Comparison of ENCODE assay signal across 12 mouse cellular contexts in genomic region chr8:84995680-84996079, GRCm38 (mm10). TPM values are rescaled to one million over a fixed set of nuclear protein-coding genes. Genes with fewer than 3 reads are reported as not detected.
DNase-seq lines count a peak whose midpoint lies in the region; ATAC-seq and TF ChIP-seq lines count a peak whose summit lies in the region.
"Had no signal": no experiment of that assay in that cellular context is flagged by ENCODE, and none has a peak within 500 bp of the region (broad histone marks: within the 10 kb centered on the region; RNA-seq: fewer than 3 reads in every experiment).

No protein-coding gene starts in this region.

- no peak for ATAC-seq in heart, embryonic 15.5 days (replicated peaks; ENCODE audit: insufficient number of reproducible peaks, insufficient read depth, low FRiP score, low read depth)
- ATAC-seq in forebrain, postnatal 0 days, result peak; percentile 32; the same call in 1 of the 2 replicates
- ATAC-seq in midbrain, embryonic 14.5 days (ENCODE audit: low FRiP score, low TSS enrichment), result no peak
- ATAC-seq in erythroid progenitor cell, adult 5-6 weeks (replicated peaks; ENCODE audit: low FRiP score, poor library complexity, severe bottlenecking), result no peak
- ATAC-seq: intestine, embryonic 16.5 days had no signal

- H3K36me3 ChIP-seq in heart, embryonic 15.5 days, result no peaks in the 10 kb centered on the region
- 0 out of 2 replicates have a peak, but pooled peaks cover 3% of the 10 kb centered on the region for H3K36me3 ChIP-seq in forebrain, postnatal 0 days (ENCODE audit: insufficient read depth)
- H3K36me3 ChIP-seq in midbrain, embryonic 14.5 days (ENCODE audit: control insufficient read depth, insufficient read depth, low read length), result peaks cover 6% of the 10 kb centered on the region; the same call in 1 of the 2 replicates
- no peaks in the 10 kb centered on the region for H3K36me3 ChIP-seq in kidney, adult 2 months (ENCODE audit: control insufficient read depth, insufficient read depth, low read length)
- H3K36me3 ChIP-seq: liver, embryonic 13.5 days had no signal

- TF ChIP-seq CTCF in forebrain, postnatal 0 days (IDR thresholded peaks at IDR 0.05; ENCODE audit: low read depth), result no peak
- TF ChIP-seq CTCF in kidney, adult 2 months (conservative IDR thresholded peaks at IDR 0.05; ENCODE audit: insufficient read depth, insufficient read length, low read depth, low read length), result no peak

- DNase-seq in heart, adult 8-10 months (ENCODE audit: low spot score), result no peak
- DNase-seq in ZHBTc4 (ENCODE audit: low read depth, low spot score), result peak; percentile 70
- DNase-seq in forebrain, postnatal 0 days, result peak; percentile 44
- DNase-seq in midbrain, embryonic 14.5 days, result peak; percentile 33
- no peak for DNase-seq in kidney, adult 2 months
- DNase-seq: liver, embryonic 13.5 days had no signal

- no peaks in the 10 kb centered on the region for H3K9me3 ChIP-seq in heart, embryonic 15.5 days (replicated peaks)
- H3K9me3 ChIP-seq in forebrain, postnatal 0 days (ENCODE audit: low read length), result no peaks in the 10 kb centered on the region
- no peaks in the 10 kb centered on the region for H3K9me3 ChIP-seq in midbrain, embryonic 14.5 days (ENCODE audit: control insufficient read depth, low read length)
- H3K9me3 ChIP-seq: liver, embryonic 13.5 days had no signal

- H3K4me1 ChIP-seq in heart, embryonic 15.5 days (replicated peaks), result peaks cover 15% of the 10 kb centered on the region
- peaks cover 7% of the 10 kb centered on the region for H3K4me1 ChIP-seq in forebrain, postnatal 0 days (ENCODE audit: insufficient read depth)
- peaks cover 11% of the 10 kb centered on the region for H3K4me1 ChIP-seq in midbrain, embryonic 14.5 days (ENCODE audit: control insufficient read depth, insufficient read depth, low read length)
- H3K4me1 ChIP-seq in kidney, adult 2 months (ENCODE audit: control insufficient read depth, insufficient read depth, low read length), result no peaks in the 10 kb centered on the region; the same call in 1 of the 2 replicates

- H3K27ac ChIP-seq in heart, embryonic 15.5 days, result no peak overlapping the region
- H3K27ac ChIP-seq in forebrain, postnatal 0 days (ENCODE audit: low read depth, low read length), result no peak overlapping the region
- 0 out of 2 replicates have a peak overlapping the region, but pooled peaks have one; percentile 13 for H3K27ac ChIP-seq in midbrain, embryonic 14.5 days (replicated peaks; ENCODE audit: low read depth, low read length)
- no peak overlapping the region for H3K27ac ChIP-seq in kidney, adult 2 months (ENCODE audit: insufficient read depth, low read depth, low read length)
- H3K27ac ChIP-seq: liver, embryonic 13.5 days had no signal

- H3K4me3 ChIP-seq in heart, embryonic 15.5 days, result no peak overlapping the region
- no peak overlapping the region for H3K4me3 ChIP-seq in forebrain, postnatal 0 days (ENCODE audit: low read depth, low read length)
- H3K4me3 ChIP-seq in midbrain, embryonic 14.5 days (replicated peaks; ENCODE audit: low read depth, low read length), result no peak overlapping the region
- H3K4me3 ChIP-seq in kidney, adult 2 months (ENCODE audit: insufficient read depth, low read depth, low read length), result no peak overlapping the region
- H3K4me3 ChIP-seq: liver, embryonic 13.5 days had no signal

- no peak for TF ChIP-seq POLR2A in kidney, adult 2 months (IDR thresholded peaks at IDR 0.05; ENCODE audit: low read depth, low read length)

- peak overlapping the region; percentile 24; the same call in 1 of the 2 replicates for H3K4me2 ChIP-seq in heart, embryonic 15.5 days
- peak overlapping the region; percentile 10; the same call in 1 of the 2 replicates for H3K4me2 ChIP-seq in forebrain, postnatal 0 days (ENCODE audit: low read depth)
- H3K4me2 ChIP-seq in midbrain, embryonic 14.5 days (ENCODE audit: low read length), result peak overlapping the region; percentile 0; the same call in 1 of the 2 replicates
- H3K4me2 ChIP-seq: liver, embryonic 13.5 days had no signal

- peaks cover 28% of the 10 kb centered on the region for H3K27me3 ChIP-seq in heart, embryonic 15.5 days
- H3K27me3 ChIP-seq in forebrain, postnatal 0 days (ENCODE audit: insufficient read depth, low read length), result no peaks in the 10 kb centered on the region
- 0 out of 2 replicates have a peak, but pooled peaks cover 9% of the 10 kb centered on the region for H3K27me3 ChIP-seq in midbrain, embryonic 14.5 days (ENCODE audit: control insufficient read depth, insufficient read depth, low read length)
- no peaks in the 10 kb centered on the region for H3K27me3 ChIP-seq in kidney, adult 2 months (replicated peaks; ENCODE audit: control insufficient read depth, insufficient read depth, low read length)

- no peak overlapping the region for H3K9ac ChIP-seq in heart, embryonic 15.5 days
- H3K9ac ChIP-seq in forebrain, postnatal 0 days, result no peak overlapping the region
- H3K9ac ChIP-seq in midbrain, embryonic 14.5 days (replicated peaks; ENCODE audit: low read length), result 0 out of 2 replicates have a peak overlapping the region, but pooled peaks have one; percentile 6
- H3K9ac ChIP-seq: liver, embryonic 13.5 days had no signal

- 19% methylated on average over 25 of the region's 25 CpGs for WGBS in heart, embryonic 15.5 days
- WGBS in forebrain, postnatal 0 days, result 19% methylated on average over 25 of the region's 25 CpGs
- 17% methylated on average over 25 of the region's 25 CpGs for WGBS in midbrain, embryonic 14.5 days
- 64% methylated on average over 25 of the region's 25 CpGs for WGBS in kidney, adult 2 months

RNA-seq across cellular contexts. Expression of gene Hook2, which starts 5.3 kb away (rescaled TPM):
- polyA plus RNA-seq in heart, embryonic 15.5 days (2015; fragmentation: Nextera tagmentation; extraction: Ambion mirVana), result 5.3 and 8.8 TPM in 2 replicates
- total RNA-seq in heart, adult 8-10 months (2022), result 1 to 10 TPM; 1.9 to 3.5 (median 2.7) TPM
- total RNA-seq in forebrain, postnatal 0 days (2014; rRNA removed), result 30.3 and 32.5 TPM in 2 replicates
- polyA plus RNA-seq in forebrain, postnatal 0 days (2015; fragmentation: Nextera tagmentation; extraction: Ambion mirVana), result 22.6 and 28.7 TPM in 2 replicates
- polyA plus RNA-seq in midbrain, embryonic 14.5 days (2014; fragmentation: Nextera tagmentation; extraction: Ambion mirVana), result 25.8 and 31.4 TPM in 2 replicates
- 0.42 and 0.72 TPM in 2 replicates for total RNA-seq in erythroid progenitor cell, adult 5-6 weeks (2015; ENCODE audit: low replicate concordance)
- total RNA-seq in erythroid progenitor cell, adult 5-6 weeks (2017; ENCODE audit: low replicate concordance), result 2.6 and 4.6 TPM in 2 replicates
- polyA plus RNA-seq in kidney, adult 2 months (2012; rRNA removed), result 34.5 and 34.6 TPM in 2 replicates

RNA-seq across cellular contexts. Expression of gene Junb, which starts 17.2 kb away (rescaled TPM):
- 11.0 and 16.6 TPM in 2 replicates for polyA plus RNA-seq in heart, embryonic 15.5 days (2015; fragmentation: Nextera tagmentation; extraction: Ambion mirVana)
- total RNA-seq in heart, adult 8-10 months (2022), result 10 to 100 TPM; 17.8 to 32.3 (median 23.9) TPM
- 21.9 and 22.2 TPM in 2 replicates for total RNA-seq in forebrain, postnatal 0 days (2014; rRNA removed)
- polyA plus RNA-seq in forebrain, postnatal 0 days (2015; fragmentation: Nextera tagmentation; extraction: Ambion mirVana), result 10.1 and 15.9 TPM in 2 replicates
- 4.3 and 5.7 TPM in 2 replicates for polyA plus RNA-seq in midbrain, embryonic 14.5 days (2014; fragmentation: Nextera tagmentation; extraction: Ambion mirVana)
- 8.0 and 12.3 TPM in 2 replicates for total RNA-seq in erythroid progenitor cell, adult 5-6 weeks (2015; ENCODE audit: low replicate concordance)
- 10.4 and 15.1 TPM in 2 replicates for total RNA-seq in erythroid progenitor cell, adult 5-6 weeks (2017; ENCODE audit: low replicate concordance)
- polyA plus RNA-seq in kidney, adult 2 months (2012; rRNA removed), result 19.2 and 20.9 TPM in 2 replicates

RNA-seq across cellular contexts. Expression of gene Best2, which starts 18.7 kb away (rescaled TPM):
- polyA plus RNA-seq in heart, embryonic 15.5 days (2015; fragmentation: Nextera tagmentation; extraction: Ambion mirVana), result not detected in 2 replicates
- total RNA-seq in heart, adult 8-10 months (2022), result not detected
- total RNA-seq in forebrain, postnatal 0 days (2014; rRNA removed), result not detected in 2 replicates
- 0.11 and 0.15 TPM in 2 replicates for polyA plus RNA-seq in forebrain, postnatal 0 days (2015; fragmentation: Nextera tagmentation; extraction: Ambion mirVana)
- polyA plus RNA-seq in midbrain, embryonic 14.5 days (2014; fragmentation: Nextera tagmentation; extraction: Ambion mirVana), result not detected in 2 replicates
- total RNA-seq in erythroid progenitor cell, adult 5-6 weeks (2015; ENCODE audit: low replicate concordance), result not detected in 2 replicates
- total RNA-seq in erythroid progenitor cell, adult 5-6 weeks (2017; ENCODE audit: low replicate concordance), result not detected in 2 replicates
- not detected in 2 replicates for polyA plus RNA-seq in kidney, adult 2 months (2012; rRNA removed)
- total RNA-seq: gastrocnemius, adult 18-20 months; layer of hippocampus, postnatal 14 days had no signal
- polyA plus RNA-seq: embryonic facial prominence, embryonic 11.5 days; liver, embryonic 13.5 days had no signal

RNA-seq across cellular contexts. Expression of gene Rnaseh2a, which starts 26.1 kb away (rescaled TPM):
- polyA plus RNA-seq in heart, embryonic 15.5 days (2015; fragmentation: Nextera tagmentation; extraction: Ambion mirVana), result 62.9 and 83.7 TPM in 2 replicates
- 10 to 100 TPM; 41.9 to 61.3 (median 55.0) TPM for total RNA-seq in heart, adult 8-10 months (2022)
- 39.8 and 42.7 TPM in 2 replicates for total RNA-seq in forebrain, postnatal 0 days (2014; rRNA removed)
- polyA plus RNA-seq in forebrain, postnatal 0 days (2015; fragmentation: Nextera tagmentation; extraction: Ambion mirVana), result 52.2 and 56.3 TPM in 2 replicates
- 51.7 and 54.4 TPM in 2 replicates for polyA plus RNA-seq in midbrain, embryonic 14.5 days (2014; fragmentation: Nextera tagmentation; extraction: Ambion mirVana)
- 82.6 and 141 TPM in 2 replicates for total RNA-seq in erythroid progenitor cell, adult 5-6 weeks (2015; ENCODE audit: low replicate concordance)
- 63.3 and 93.8 TPM in 2 replicates for total RNA-seq in erythroid progenitor cell, adult 5-6 weeks (2017; ENCODE audit: low replicate concordance)
- polyA plus RNA-seq in kidney, adult 2 months (2012; rRNA removed), result 29.4 and 34.4 TPM in 2 replicates

RNA-seq across cellular contexts. Expression of gene Prdx2, which starts 26.3 kb away (rescaled TPM):
- 596 and 644 TPM in 2 replicates for polyA plus RNA-seq in heart, embryonic 15.5 days (2015; fragmentation: Nextera tagmentation; extraction: Ambion mirVana)
- total RNA-seq in heart, adult 8-10 months (2022), result 100 to 1,000 TPM; 644 to 711 (median 676) TPM
- 814 and 983 TPM in 2 replicates for total RNA-seq in forebrain, postnatal 0 days (2014; rRNA removed)
- 974 and 1,110 TPM in 2 replicates for polyA plus RNA-seq in forebrain, postnatal 0 days (2015; fragmentation: Nextera tagmentation; extraction: Ambion mirVana)
- polyA plus RNA-seq in midbrain, embryonic 14.5 days (2014; fragmentation: Nextera tagmentation; extraction: Ambion mirVana), result 1,531 and 1,588 TPM in 2 replicates
- total RNA-seq in erythroid progenitor cell, adult 5-6 weeks (2015; ENCODE audit: low replicate concordance), result 2,168 and 2,598 TPM in 2 replicates
- total RNA-seq in erythroid progenitor cell, adult 5-6 weeks (2017; ENCODE audit: low replicate concordance), result 2,812 and 2,913 TPM in 2 replicates
- polyA plus RNA-seq in kidney, adult 2 months (2012; rRNA removed), result 304 and 376 TPM in 2 replicates

Comparison
In these comparisons a context has a peak if more than half of its experiments do, and no peak if none do; other contexts are left out.
1. DNase-seq: peak in ZHBTc4 (single experiment), forebrain, postnatal 0 days (single experiment) and midbrain, embryonic 14.5 days (single experiment); none in heart, adult 8-10 months (single experiment) and kidney, adult 2 months (single experiment).
2. Peak in every context shown above with its lines, with median percentiles within 50 percentile points of each other: H3K4me2 ChIP-seq.